Mouse (Mus musculus): ENCODE measurements around the gene Vps52. TPM values are rescaled to one million over a fixed set of nuclear protein-coding genes. Genes with fewer than 3 reads are reported as not detected.

Vps52 gene
- total RNA-seq, 1 experiment from 2014 or later: 18.1 TPM

Other genes starting within 250 kb of the Vps52 start
- gene March2, start 237.1 kb upstream of the Vps52 start, total RNA-seq (2017): 20.5 and 28.7 TPM in 2 replicates
- 31.6 and 49.3 TPM in 2 replicates for gene Rab11b, start 195.3 kb upstream of the Vps52 start, total RNA-seq (2017)
- 5.6 and 6.6 TPM in 2 replicates for gene Angptl4, start 174.0 kb upstream of the Vps52 start, total RNA-seq (2017)
- 7.6 and 12.8 TPM in 2 replicates for gene Kank3, start 145.3 kb upstream of the Vps52 start, total RNA-seq (2017)
- gene Rps28, start 131.2 kb upstream of the Vps52 start, total RNA-seq (2017): 2,029 and 3,129 TPM in 2 replicates
- 123 and 126 TPM in 2 replicates for gene Ndufa7, start 131.2 kb upstream of the Vps52 start, total RNA-seq (2017)
- gene Cd320, start 112.7 kb upstream of the Vps52 start, total RNA-seq (2017): 11.3 and 22.1 TPM in 2 replicates
- not detected in 2 replicates for gene Gm7029, start 82.0 kb upstream of the Vps52 start, total RNA-seq (2017)
- 24.7 and 37.6 TPM in 2 replicates for gene Kifc1, start 65.2 kb upstream of the Vps52 start, total RNA-seq (2017)
- gene Platr17, start 50.7 kb upstream of the Vps52 start, total RNA-seq (2017): 3.3 and 4.4 TPM in 2 replicates
- 26.5 and 27.7 TPM in 2 replicates for gene Daxx, start 46.4 kb upstream of the Vps52 start, total RNA-seq (2017)
- 71.1 and 79.8 TPM in 2 replicates for gene Tapbp, start 39.9 kb upstream of the Vps52 start, total RNA-seq (2017)
- 20.4 and 21.4 TPM in 2 replicates for gene Zbtb22, start 39.9 kb upstream of the Vps52 start, total RNA-seq (2017)
- gene Rgl2, start 26.3 kb upstream of the Vps52 start, total RNA-seq (2017): 36.6 and 57.1 TPM in 2 replicates
- 89.1 and 115 TPM in 2 replicates for gene Pfdn6, start 15.5 kb upstream of the Vps52 start, total RNA-seq (2017)
- gene Wdr46, start 15.2 kb upstream of the Vps52 start, total RNA-seq (2017): 34.8 and 57.1 TPM in 2 replicates
- gene B3galt4, start 4.3 kb upstream of the Vps52 start, total RNA-seq (2017): 3.1 and 7.3 TPM in 2 replicates
- 1,150 and 1,883 TPM in 2 replicates for gene Rps18, start 189 bp downstream of the Vps52 start, total RNA-seq (2017)
- 1,467 and 1,957 TPM in 2 replicates for gene H2-K1, start 44.5 kb downstream of the Vps52 start, total RNA-seq (2017)
- gene Ring1, start 68.9 kb downstream of the Vps52 start, total RNA-seq (2017): 10.6 and 15.7 TPM in 2 replicates
- gene H2-Ke6, start 72.2 kb downstream of the Vps52 start, total RNA-seq (2017): 81.8 and 89.3 TPM in 2 replicates
- 60.8 and 96.9 TPM in 2 replicates for gene Slc39a7, start 75.9 kb downstream of the Vps52 start, total RNA-seq (2017)
- 41.2 and 51.3 TPM in 2 replicates for gene Rxrb, start 76.0 kb downstream of the Vps52 start, total RNA-seq (2017)
- 2.4 and 2.9 TPM in 2 replicates for gene Col11a2, start 83.6 kb downstream of the Vps52 start, total RNA-seq (2017)
- 9.2 and 16.9 TPM in 2 replicates for gene H2-Oa, start 136.5 kb downstream of the Vps52 start, total RNA-seq (2017)
- gene H2-DMa, start 163.7 kb downstream of the Vps52 start, total RNA-seq (2017): 88.1 and 135 TPM in 2 replicates
- 348 and 418 TPM in 2 replicates for gene Brd2, start 166.8 kb downstream of the Vps52 start, total RNA-seq (2017)
- gene H2-DMb2, start 187.5 kb downstream of the Vps52 start, total RNA-seq (2017): 4.6 and 6.4 TPM in 2 replicates
- gene H2-DMb1, start 197.3 kb downstream of the Vps52 start, total RNA-seq (2017): 51.5 and 55.9 TPM in 2 replicates
- 130 and 164 TPM in 2 replicates for gene Tap1, start 231.7 kb downstream of the Vps52 start, total RNA-seq (2017)
- 124 and 169 TPM in 2 replicates for gene Psmb9, start 232.0 kb downstream of the Vps52 start, total RNA-seq (2017)
- gene Psmb8, start 241.9 kb downstream of the Vps52 start, total RNA-seq (2017): 392 and 482 TPM in 2 replicates
- gene Tap2, start 247.7 kb downstream of the Vps52 start, total RNA-seq (2017): 113 and 116 TPM in 2 replicates

All from hematopoietic stem cell, adult 5-6 weeks (primary cell).